Mouse (Mus musculus): Measurements from ENCODE around the gene Sap25.

DNA sequence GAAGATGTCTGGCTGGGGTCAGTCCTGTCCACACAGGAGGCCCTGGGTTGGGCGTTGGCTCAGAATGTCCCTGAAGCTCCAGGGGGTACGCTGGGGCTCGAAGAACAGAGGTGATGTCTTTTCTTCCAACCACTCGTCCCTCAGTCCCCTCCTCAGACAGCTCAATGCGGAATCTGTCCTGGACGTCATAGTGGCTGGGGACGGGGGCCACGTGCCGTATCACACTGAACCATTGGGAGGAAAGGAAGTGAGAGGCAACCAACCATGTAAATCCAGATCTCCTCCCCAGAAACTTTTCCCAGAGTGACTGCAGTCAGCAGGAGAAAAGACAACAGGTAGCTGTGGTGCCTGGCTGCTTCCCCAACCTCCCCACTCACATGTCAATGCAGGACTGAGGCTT lies 41.5 kb upstream of the Sap25 start:
- TF ChIP-seq CTCF (conservative IDR thresholded peaks at IDR 0.05; ENCODE audit: insufficient read depth, insufficient read length, low read depth, low read length) (no peak), POLR2A (IDR thresholded peaks at IDR 0.05; ENCODE audit: low read depth, low read length) (no peak)

Measured in kidney, adult 2 months (tissue).